Mouse (Mus musculus) intestine, embryonic 14.5 days (tissue): ENCODE results near the gene Tstd2. TPM values are rescaled to one million over a fixed set of nuclear protein-coding genes. Genes with fewer than 3 reads are reported as not detected.

Experiments used
- ATAC-seq: fragments of 200-750 bp; cut with Nextera tagmentation; replicated peaks from 2 replicates; pipeline ENCODE4 v1.8.0; 2017; ENCODE audit warnings: low read depth, moderate number of reproducible peaks, moderate TSS enrichment, moderate library complexity; ENCODE audit not compliant: low FRiP score, low TSS enrichment
- DNase-seq: peaks from one replicate; pipeline ENCODE4 v3.0.0-alpha.2; 2018; ENCODE audit warnings: low spot score
- H3K27ac ChIP-seq: fragments of 300-500 bp; sonication (generic); 2 replicates; pipeline ENCODE4 v1.5.1; 2014; ENCODE audit warnings: low read depth, mild to moderate bottlenecking, control low read depth
- H3K27me3 ChIP-seq: fragments of 300-500 bp; sonication (generic); replicated peaks from 2 replicates; pipeline ENCODE4 v1.6.1; 2014; ENCODE audit warnings: low read length, control low read depth; ENCODE audit not compliant: control insufficient read depth, insufficient read depth
- H3K36me3 ChIP-seq: fragments of 300-500 bp; sonication (generic); 2 replicates; pipeline ENCODE4 v1.6.1; 2014; ENCODE audit warnings: low read length, control low read depth; ENCODE audit not compliant: control insufficient read depth, insufficient read depth
- H3K4me1 ChIP-seq: fragments of 300-500 bp; sonication (generic); replicated peaks from 2 replicates; pipeline ENCODE4 v1.6.1; 2014; ENCODE audit warnings: low read length, control low read depth, mixed read lengths; ENCODE audit not compliant: control insufficient read depth, insufficient read depth
- H3K4me2 ChIP-seq: fragments of 300-500 bp; sonication (generic); 2 replicates; pipeline ENCODE4 v1.6.1; 2014; ENCODE audit warnings: low read length
- H3K4me3 ChIP-seq: fragments of 300-500 bp; sonication (generic); 2 replicates; pipeline ENCODE4 v1.5.1; 2014; ENCODE audit warnings: low read depth, low read length, control low read depth, mixed read lengths
- H3K9ac ChIP-seq: fragments of 300-500 bp; sonication (generic); 2 replicates; pipeline ENCODE4 v1.6.1; 2014; ENCODE audit warnings: mild to moderate bottlenecking, low read length
- H3K9me3 ChIP-seq: fragments of 300-500 bp; sonication (generic); 2 replicates; pipeline ENCODE4 v1.6.1; 2016; ENCODE audit warnings: low read length, control low read depth; ENCODE audit not compliant: control insufficient read depth
- WGBS: fragments of 180-500 bp; shearing (Covaris S2); extraction: QIAGEN DNeasy Blood & Tissue Kit; methylation state at CpG from one replicate; pipeline ENCODE4 v1.1.7; 2014; 5-methylcytosine and 5-hydroxymethylcytosine counted together
- polyA plus RNA-seq: library from polyadenylated mRNA; unstranded; fragments of >200 nt; fragmentation: Nextera tagmentation; extraction: Ambion mirVana; gene quantifications from 2 replicates; pipeline ENCODE4 v1.2.1, GENCODE M21; 2014

The Tstd2 gene
- polyA plus RNA-seq, 1 experiment from 2014 or later, result 25.0 TPM

GRCm38 (mm10) chr4:46068060-46068459 lies 70.4 kb downstream of the Tstd2 start:
- no peaks in the 10 kb centered on the region for H3K27me3 ChIP-seq
- H3K9me3 ChIP-seq, result no peaks in the 10 kb centered on the region
- ATAC-seq (no peak), DNase-seq (no peak)
- no peaks in the 10 kb centered on the region for H3K36me3 ChIP-seq
- H3K9ac ChIP-seq, result no peak overlapping the region
- no peak overlapping the region for H3K4me3 ChIP-seq
- no peak overlapping the region for H3K4me2 ChIP-seq
- 43% methylated on average over 3 of the region's 3 CpGs for WGBS
- H3K4me1 ChIP-seq, result no peaks in the 10 kb centered on the region
- H3K27ac ChIP-seq, result no peak overlapping the region

GRCm38 (mm10) chr4:46065695-46066340 lies 72.7 kb downstream of the Tstd2 start:
- DNase-seq (no peak), ATAC-seq (no peak)
- Histone ChIP-seq H3K9me3 (no peaks in the 10 kb centered on the region), H3K27ac (no peak overlapping the region), H3K4me3 (no peak overlapping the region), H3K27me3 (no peaks in the 10 kb centered on the region), H3K9ac (no peak overlapping the region), H3K4me1 (no peaks in the 10 kb centered on the region), H3K36me3 (no peaks in the 10 kb centered on the region), H3K4me2 (no peak overlapping the region)
- WGBS, result 62% methylated on average over 8 of the region's 8 CpGs

- Histone ChIP-seq H3K27me3 (no peaks in the 10 kb centered on the region), H3K4me1 (no peaks in the 10 kb centered on the region), H3K27ac (no peak overlapping the region), H3K36me3 (no peaks in the 10 kb centered on the region), H3K9me3 (no peaks in the 10 kb centered on the region), H3K4me2 (no peak overlapping the region), H3K9ac (no peak overlapping the region), H3K4me3 (no peak overlapping the region)
- ATAC-seq (no peak), DNase-seq (no peak)
- 66% methylated on average over 3 of the region's 3 CpGs for WGBS
Measured at GRCm38 (mm10) chr4:46064961-46065360, 73.5 kb downstream of the Tstd2 start.

Other genes starting within 250 kb of the Tstd2 start
- gene Ccdc180, start 248.4 kb downstream of the Tstd2 start, polyA plus RNA-seq, result 0.04 TPM in 1 of 2 replicates, not detected in the other
- 16.5 and 20.2 TPM in 2 replicates for gene Tdrd7, start 173.4 kb downstream of the Tstd2 start, polyA plus RNA-seq
- 2.5 TPM in 2 replicates for gene Tmod1, start 99.8 kb downstream of the Tstd2 start, polyA plus RNA-seq
- 77.6 and 81.5 TPM in 2 replicates for gene Ncbp1, start 81 bp downstream of the Tstd2 start, polyA plus RNA-seq
- gene Xpa, start 57.6 kb upstream of the Tstd2 start, polyA plus RNA-seq, result 22.1 and 23.6 TPM in 2 replicates
- not detected in 2 replicates for gene Foxe1, start 204.9 kb upstream of the Tstd2 start, polyA plus RNA-seq